Mouse (Mus musculus) thymus, postnatal 14 days (tissue): Measurements from ENCODE around the gene Socs2.
"Not testable (repeated sequence)": the region's sequence is repeated elsewhere in the genome, so short reads cannot be mapped to it uniquely, and the experiment has no call there.

Source experiments
- DNase-seq: peaks from one replicate; pipeline ENCODE4 v3.0.0; 2021

The Socs2 gene

GRCm38 (mm10) chr10:95389805-95390204 lies 27.2 kb downstream of the Socs2 start:
- DNase-seq: not testable (repeated sequence)

DNA sequence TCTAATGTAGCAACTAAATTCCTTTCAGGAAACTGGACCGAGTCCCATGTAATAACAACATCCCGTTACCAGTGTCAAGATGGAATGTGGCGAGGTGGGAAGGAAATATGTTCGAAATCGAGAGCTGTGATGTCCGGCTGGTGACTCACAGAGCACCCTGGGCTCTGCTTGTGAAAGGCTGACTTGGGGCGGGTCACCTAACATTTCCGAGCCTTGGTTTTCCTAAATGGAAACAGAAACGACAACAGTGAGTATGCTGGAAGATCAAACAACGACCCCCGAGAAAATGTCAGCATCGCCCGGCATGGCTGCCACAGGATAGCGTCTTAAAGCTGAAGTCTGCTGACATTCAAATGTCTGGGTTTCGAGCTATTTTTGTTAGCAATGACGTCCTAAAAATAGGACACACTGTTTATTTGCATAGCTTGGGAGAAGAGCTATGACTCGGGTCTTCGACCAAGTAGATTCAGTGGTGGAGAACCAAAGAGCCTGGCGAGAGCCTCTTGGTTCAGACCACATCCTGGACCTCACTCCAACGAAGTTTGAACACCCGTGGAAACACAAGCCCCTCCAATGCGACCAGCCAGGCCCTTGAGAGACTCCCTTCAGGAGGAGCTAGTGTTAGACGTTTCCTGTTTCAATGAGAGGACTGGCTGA lies 28.0 kb downstream of the Socs2 start:
- DNase-seq: no peak

- no peak for DNase-seq
These were observed 30.5 kb downstream of the Socs2 start for GRCm38 (mm10) chr10:95386527-95386926.

DNA sequence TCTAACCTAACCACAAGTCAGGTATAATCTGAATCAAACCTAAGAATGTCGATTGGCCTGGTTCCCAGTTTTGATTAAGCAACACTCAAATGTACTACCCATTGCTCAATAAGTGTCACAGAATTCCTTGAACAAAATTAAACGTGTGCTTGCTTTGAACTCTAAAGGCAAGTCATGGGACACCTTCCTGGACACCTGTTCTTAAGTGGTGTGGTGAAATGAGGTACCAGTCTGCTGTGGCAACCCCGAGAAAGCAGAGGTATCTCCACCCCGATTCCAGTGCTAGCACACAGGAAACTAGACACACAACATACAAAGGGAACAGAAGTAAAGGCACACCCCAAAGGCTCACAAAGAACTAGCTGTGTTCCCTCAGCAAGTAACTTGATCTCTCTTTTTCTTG lies 31.2 kb downstream of the Socs2 start:
- no peak for DNase-seq

GRCm38 (mm10) chr10:95385081-95385480 lies 31.9 kb downstream of the Socs2 start:
- no peak for DNase-seq

- DNase-seq: no peak
These were observed 32.5 kb downstream of the Socs2 start for GRCm38 (mm10) chr10:95384446-95384845.

DNA sequence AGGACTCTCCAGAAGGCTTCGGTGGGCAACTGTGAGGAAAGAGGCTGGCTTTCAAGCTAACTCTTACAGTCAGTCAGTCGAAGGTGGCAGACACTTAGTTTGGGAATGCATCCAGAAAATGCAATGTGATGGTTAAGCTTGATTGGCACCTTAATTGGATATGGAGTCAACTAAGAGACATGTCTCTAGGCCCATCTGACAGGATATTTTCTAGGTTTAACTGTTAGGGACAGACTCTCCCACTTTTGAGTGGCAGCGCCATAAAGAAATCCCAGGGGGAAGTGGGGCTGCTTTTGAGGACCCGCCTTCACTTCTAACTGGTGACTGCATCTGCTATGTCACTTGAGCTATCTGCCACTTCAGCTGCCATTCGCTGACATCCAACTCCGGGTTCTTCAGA lies 43.6 kb downstream of the Socs2 start:
- no peak for DNase-seq

DNA sequence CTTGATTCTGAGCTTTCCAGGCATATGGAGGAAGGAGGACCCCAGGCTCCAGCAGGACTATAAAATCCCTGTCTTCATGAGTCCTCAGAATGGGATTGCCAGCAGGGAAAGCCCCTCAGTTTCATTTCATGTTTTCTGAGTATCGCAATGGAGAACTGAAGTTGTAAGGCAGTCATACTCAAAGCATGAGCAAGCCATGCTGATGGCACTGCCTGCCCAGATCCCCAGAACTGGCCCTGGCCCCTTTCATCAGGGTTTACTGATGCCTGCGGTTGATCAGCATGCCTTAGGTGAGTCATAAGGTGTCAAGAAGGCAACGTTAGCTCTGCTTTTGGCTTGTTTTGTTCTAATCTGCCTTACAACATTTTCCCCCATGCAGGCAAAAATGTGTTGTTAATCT lies 45.0 kb downstream of the Socs2 start:
- DNase-seq: no peak

DNA sequence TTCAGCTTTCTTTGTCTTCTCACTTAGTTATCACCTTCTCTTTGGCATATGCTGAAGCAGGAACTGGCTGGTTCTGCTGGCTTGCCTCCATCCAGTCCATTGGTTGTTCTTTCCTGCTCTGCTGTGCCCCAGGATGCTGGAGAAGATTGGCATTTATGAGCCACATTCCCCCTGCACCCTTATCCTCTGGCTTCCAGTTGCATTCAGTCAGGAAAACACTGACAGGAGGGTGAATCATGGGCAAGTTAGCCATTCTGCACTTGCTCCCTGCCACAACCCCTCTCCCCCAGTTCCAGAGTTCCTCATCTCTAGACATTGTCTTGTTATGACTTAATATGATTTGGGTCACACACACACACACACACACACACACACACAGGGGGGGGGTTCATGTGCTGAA lies 47.8 kb downstream of the Socs2 start:
- DNase-seq: no peak

DNA sequence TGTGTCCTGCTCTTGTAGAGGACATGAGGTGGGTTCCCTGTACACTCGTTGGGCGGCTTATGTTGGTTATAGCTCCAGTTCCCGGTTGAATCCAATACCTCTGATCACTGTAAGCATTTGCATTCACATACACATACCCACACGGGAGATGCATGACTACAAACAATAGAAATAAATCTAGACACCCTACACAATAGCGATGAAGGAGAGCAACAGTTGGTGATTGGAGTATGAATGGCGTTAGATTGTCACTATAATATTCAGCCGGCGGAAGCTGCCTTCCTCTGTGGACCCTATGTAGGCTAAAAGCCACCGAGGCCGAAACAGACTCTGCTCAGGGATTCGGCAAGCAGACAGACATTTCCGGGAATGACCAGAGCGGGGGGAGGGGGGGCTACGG lies 48.8 kb downstream of the Socs2 start:
- DNase-seq: no peak

- DNase-seq: no peak
These were observed 49.3 kb downstream of the Socs2 start for GRCm38 (mm10) chr10:95367661-95368089.

DNA sequence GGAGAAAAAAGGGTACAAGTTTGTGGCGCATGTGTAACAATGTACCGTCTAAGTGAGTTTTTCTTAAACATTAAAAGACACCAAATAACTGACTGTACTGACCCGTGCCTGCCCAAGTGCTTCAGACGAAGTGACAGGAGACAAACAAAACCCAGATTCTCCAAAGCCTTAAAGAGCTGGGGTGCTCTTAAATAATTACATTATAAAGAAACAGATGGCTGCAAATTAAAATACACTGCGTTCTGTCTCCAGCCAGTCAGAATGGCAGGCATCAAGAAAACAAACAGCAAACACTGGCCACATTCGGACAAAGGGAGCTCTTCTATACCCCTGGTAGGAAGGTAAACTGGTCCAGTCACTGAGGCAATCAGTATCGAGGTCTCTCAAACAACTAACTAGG lies 49.7 kb downstream of the Socs2 start:
- no peak for DNase-seq

- no peak for DNase-seq
These were observed 54.7 kb downstream of the Socs2 start for GRCm38 (mm10) chr10:95362326-95362725.

GRCm38 (mm10) chr10:95361260-95361841 lies 55.6 kb downstream of the Socs2 start:
- DNase-seq: no peak

- DNase-seq: no peak
These were observed 56.9 kb downstream of the Socs2 start for GRCm38 (mm10) chr10:95360048-95360447.

- DNase-seq: no peak
These were observed 59.3 kb downstream of the Socs2 start for GRCm38 (mm10) chr10:95357721-95358120.

GRCm38 (mm10) chr10:95356711-95357110 lies 60.3 kb downstream of the Socs2 start:
- no peak for DNase-seq

GRCm38 (mm10) chr10:95355678-95356268 lies 61.2 kb downstream of the Socs2 start:
- no peak for DNase-seq

DNA sequence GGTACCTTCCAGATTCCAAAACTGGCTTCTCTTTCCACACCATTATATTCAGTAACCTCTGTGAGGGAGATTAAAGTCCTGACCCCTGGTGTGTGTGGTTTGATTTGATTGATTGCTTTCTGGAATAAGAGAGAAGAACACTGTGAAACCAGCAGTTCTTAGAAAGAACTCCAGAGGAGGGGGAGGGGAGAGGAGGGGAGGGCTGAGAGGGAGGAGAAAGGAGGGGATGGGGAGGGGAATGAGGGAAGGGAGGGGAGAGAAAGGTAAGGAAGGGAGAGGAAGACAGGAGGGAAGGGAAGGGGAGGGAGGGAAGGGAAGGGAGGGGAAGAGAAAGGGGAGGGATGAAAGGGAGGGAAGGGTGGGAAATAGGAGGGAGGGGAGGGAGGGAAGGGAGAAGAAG lies 62.3 kb downstream of the Socs2 start:
- no peak for DNase-seq

DNA sequence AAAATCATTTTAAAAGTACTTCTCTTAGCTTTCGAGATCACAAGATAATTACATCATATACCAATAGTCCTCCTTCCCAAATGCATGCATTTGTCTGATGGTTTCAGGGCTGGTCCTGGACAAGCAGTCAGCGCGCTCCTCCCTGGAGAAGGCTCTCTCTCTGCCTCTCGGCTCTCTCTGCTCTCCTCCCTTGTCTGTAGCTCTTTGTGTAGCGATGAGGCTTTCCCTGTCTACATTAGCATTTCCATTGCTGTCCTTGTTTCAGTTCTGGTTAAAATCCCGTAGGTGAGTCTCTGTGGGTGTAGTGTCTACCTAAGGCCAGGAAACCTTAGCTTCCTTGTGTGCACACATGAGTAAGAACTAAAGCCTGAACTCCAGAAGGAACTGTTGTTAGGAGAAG lies 62.9 kb downstream of the Socs2 start:
- no peak for DNase-seq

DNA sequence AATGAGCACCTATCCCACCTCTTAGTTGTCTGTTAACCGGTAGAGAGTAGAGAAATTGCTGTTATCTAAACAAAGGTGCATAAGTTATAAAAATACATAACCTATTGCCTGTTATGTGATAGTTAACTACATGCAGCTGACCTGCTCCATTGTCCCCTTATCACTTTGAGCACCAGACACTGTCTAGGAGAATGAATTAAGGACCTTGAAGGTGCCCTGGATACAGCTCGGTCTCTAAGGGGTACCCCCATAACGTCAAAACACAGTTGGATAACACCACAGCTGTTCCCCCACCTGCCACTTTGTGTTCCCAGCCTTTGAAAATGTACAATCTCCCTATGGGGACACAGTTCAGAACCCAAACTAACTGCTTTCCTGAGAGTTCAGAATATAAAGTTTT lies 68.5 kb downstream of the Socs2 start:
- DNase-seq: no peak

DNA sequence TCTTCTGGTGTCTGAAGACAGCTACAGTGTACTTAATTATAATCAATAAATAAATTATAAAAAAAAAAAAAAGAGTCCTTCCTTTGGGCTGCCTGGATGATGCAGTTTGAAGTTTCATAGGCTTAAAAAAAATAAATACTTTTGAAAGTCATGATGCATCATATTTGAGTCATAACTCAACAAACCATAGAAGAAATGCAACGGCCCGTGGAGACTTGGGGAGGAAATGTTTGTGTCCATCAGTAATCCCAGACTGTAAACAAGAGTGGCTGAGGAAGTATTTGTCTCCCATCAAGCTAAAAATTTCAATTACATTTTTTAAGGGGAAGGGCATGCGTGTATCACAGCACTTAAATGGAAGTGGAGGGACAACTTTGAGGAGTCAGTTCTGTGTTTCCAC lies 69.2 kb downstream of the Socs2 start:
- DNase-seq: no peak

- no peak for DNase-seq
These were observed 74.0 kb downstream of the Socs2 start for GRCm38 (mm10) chr10:95342833-95343590.

GRCm38 (mm10) chr10:95340676-95341075 lies 76.3 kb downstream of the Socs2 start:
- no peak for DNase-seq
